Mouse (Mus musculus) cerebellum, adult 2 months (tissue): ENCODE results near the gene Hcrtr1.

ENCODE experiments used
- CTCF ChIP-seq: fragments of 200-500 bp; IDR thresholded peaks from 2 replicates; pipeline ENCODE4 v1.5.1; 2011; ENCODE audit warnings: low read depth, mild to moderate bottlenecking, control low read depth, low read length, moderate library complexity, borderline replicate concordance; ENCODE audit not compliant: insufficient read depth
- POLR2A ChIP-seq: fragments of 200-500 bp; IDR thresholded peaks from 2 replicates; pipeline ENCODE4 v1.6.1; 2011; ENCODE audit warnings: low read length, control low read depth, borderline replicate concordance; ENCODE audit not compliant: insufficient read depth

GRCm38 (mm10) chr4:130166061-130166460, 26.9 kb upstream of the Hcrtr1 start:
- no peak for TF ChIP-seq POLR2A
- no peak for TF ChIP-seq CTCF
